Mouse (Mus musculus) gastrocnemius, adult 18-20 months (tissue): Measurements from ENCODE around the gene Magt1. TPM values are rescaled to one million over a fixed set of nuclear protein-coding genes. Genes with fewer than 3 reads are reported as not detected.
"Not testable (repeated sequence)": the region's sequence is repeated elsewhere in the genome, so short reads cannot be mapped to it uniquely, and the experiment has no call there.

Experiments
- DNase-seq: peaks from one replicate; pipeline ENCODE4 v3.0.0; 2021; ENCODE audit warnings: low spot score
- long read RNA-seq, 2 experiments: library from polyadenylated mRNA; stranded (forward); transcript quantifications; one replicate each; pipeline ENCODE4 v2.0.0; 2021
- total RNA-seq, 2 experiments: library from RNA; stranded (reverse); gene quantifications; 2 replicates each; pipeline ENCODE4 v1.2.3; 2021

Gene Magt1
- total RNA-seq = 10 to 100 TPM; 26.5 to 27.0 TPM
- long read RNA-seq, experiment 1, full-length matches to known transcripts = 23 of 26 reads
- long read RNA-seq, experiment 1, partial matches to known transcripts = 0 of 26 reads
- long read RNA-seq, experiment 1, other reads (novel, unspliced or antisense) = 3 of 26 reads
- long read RNA-seq, experiment 2, full-length matches to known transcripts = 10 of 13 reads
- long read RNA-seq, experiment 2, partial matches to known transcripts = 0 of 13 reads
- long read RNA-seq, experiment 2, other reads (novel, unspliced or antisense) = 3 of 13 reads

- DNase-seq = peak; percentile 85
These were observed at the start of gene Magt1 for GRCm38 (mm10) chrX:106011465-106012159. Gene Magt1 (minus strand): TSS chrX:106011906.

GRCm38 (mm10) chrX:106048191-106048590, 36.5 kb upstream of the Magt1 start:
- DNase-seq = no peak

- no peak for DNase-seq
These were observed 34.2 kb upstream of the Magt1 start for GRCm38 (mm10) chrX:106045928-106046327.

- DNase-seq = no peak
These were observed 33.7 kb upstream of the Magt1 start for GRCm38 (mm10) chrX:106045455-106045854.

GRCm38 (mm10) chrX:106043863-106044617, 32.3 kb upstream of the Magt1 start:
- DNase-seq = no peak

GRCm38 (mm10) chrX:106037185-106037752, 25.6 kb upstream of the Magt1 start:
- DNase-seq = no peak

- DNase-seq = no peak
These were observed 24.0 kb upstream of the Magt1 start for GRCm38 (mm10) chrX:106035727-106036126.

GRCm38 (mm10) chrX:106031124-106031523, 19.4 kb upstream of the Magt1 start:
- no peak for DNase-seq

GRCm38 (mm10) chrX:106030176-106030575, 18.5 kb upstream of the Magt1 start:
- DNase-seq = no peak

GRCm38 (mm10) chrX:106027343-106027674, 15.6 kb upstream of the Magt1 start:
- no peak for DNase-seq

- DNase-seq = peak; percentile 93
These were observed 15.0 kb upstream of the Magt1 start, which contains the start of gene Atp7a for GRCm38 (mm10) chrX:106026418-106027342. Gene Atp7a (plus strand): TSS chrX:106027276.

- no peak for DNase-seq
These were observed 5.8 kb upstream of the Magt1 start for GRCm38 (mm10) chrX:106017516-106017915.

GRCm38 (mm10) chrX:106017102-106017501, 5.4 kb upstream of the Magt1 start:
- DNase-seq = no peak

- peak; percentile 87 for DNase-seq
These were observed 4.0 kb upstream of the Magt1 start, which contains the start of gene Cox7b for GRCm38 (mm10) chrX:106015571-106016322. Gene Cox7b (plus strand): TSS chrX:106015700.

GRCm38 (mm10) chrX:106014741-106015377, 3.2 kb upstream of the Magt1 start:
- not testable (repeated sequence) for DNase-seq

- peak; percentile 38 for DNase-seq
These were observed 1.5 kb upstream of the Magt1 start for GRCm38 (mm10) chrX:106013217-106013616.

- DNase-seq = no peak
These were observed 853 bp upstream of the Magt1 start for GRCm38 (mm10) chrX:106012559-106012958.

- DNase-seq = no peak
These were observed 944 bp downstream of the Magt1 start for GRCm38 (mm10) chrX:106010762-106011161.

- no peak for DNase-seq
These were observed 10.1 kb downstream of the Magt1 start for GRCm38 (mm10) chrX:106001605-106002004.
